Comparison of ENCODE assay signal across 21 mouse cellular contexts in the genomic region with DNA sequence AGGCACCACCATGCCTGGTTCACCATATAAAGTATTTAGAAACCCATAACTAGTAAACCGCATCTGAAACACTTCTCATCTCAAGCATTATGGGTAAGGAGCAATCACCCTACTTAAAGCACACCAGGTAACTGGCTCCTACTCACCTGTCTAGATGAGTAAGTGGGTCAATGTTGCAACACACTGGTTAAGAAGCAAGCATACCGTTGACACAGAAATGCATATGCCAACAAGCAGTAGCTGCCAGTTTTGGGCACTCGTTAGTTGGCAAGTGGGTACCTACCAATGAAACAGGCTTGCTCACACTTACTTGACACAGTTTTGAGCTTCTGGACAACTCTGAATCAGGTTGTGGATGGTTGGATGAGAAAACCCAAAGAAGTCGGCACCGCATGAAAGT. TPM values are rescaled to one million over a fixed set of nuclear protein-coding genes. Genes with fewer than 3 reads are reported as not detected.
"Had no signal": no experiment of that assay in that cellular context is flagged by ENCODE, and none has a peak within 500 bp of the region (broad histone marks: within the 10 kb centered on the region; RNA-seq: fewer than 3 reads in every experiment).

No protein-coding gene starts in this region.

- H3K4me1 ChIP-seq: limb, embryonic 10.5 days had no signal

- DNase-seq: kidney, adult 18-20 months; kidney, adult 9 months; kidney, postnatal 25 days; layer of hippocampus, adult 9-11 months; liver; liver, embryonic 13.5 days; midbrain, embryonic 14.5 days; thymus, adult 18-20 months; thymus, postnatal 36 days had no signal

- ATAC-seq: intestine, embryonic 16.5 days had no signal

- H3K4me3 ChIP-seq: layer of hippocampus, adult 2 months; limb, embryonic 10.5 days; limb, embryonic 13.5 days; liver, embryonic 13.5 days had no signal

RNA-seq across cellular contexts. Expression of a gene that starts 18.4 kb away (rescaled TPM):
- polyA plus RNA-seq: intestine, embryonic 16.5 days; large intestine, adult 2 months; limb, embryonic 10.5 days; liver, embryonic 13.5 days; liver, embryonic 16.5 days; midbrain, embryonic 14.5 days; neural tube, embryonic 11.5 days; neural tube, embryonic 14.5 days; small intestine, adult 2 months; spleen, adult 2 months; stomach, embryonic 16.5 days; urinary bladder, adult 2 months had no signal
